Mouse (Mus musculus): ENCODE results near the gene Psmc6.
A peak's percentile ranks its signal among the peaks of the same experiment; 100 is the strongest.

Gene Psmc6

GRCm38 (mm10) chr14:45350931-45351859 lies 21.6 kb downstream of the Psmc6 start, which contains the start of gene Styx:
TSS of gene Styx (plus strand) at chr14:45351093.
- DNase-seq: peak; percentile 96 to 98

- peak; percentile 35 to 65 for DNase-seq
Observed at GRCm38 (mm10) chr14:45364211-45365195, 34.9 kb downstream of the Psmc6 start.

GRCm38 (mm10) chr14:45365196-45365587 lies 35.6 kb downstream of the Psmc6 start:
- DNase-seq: no peak

GRCm38 (mm10) chr14:45378771-45379170 lies 49.2 kb downstream of the Psmc6 start:
- peak; percentile 62 to 65 for DNase-seq

- no peak for DNase-seq
Observed at GRCm38 (mm10) chr14:45380756-45381155, 51.2 kb downstream of the Psmc6 start.

GRCm38 (mm10) chr14:45382912-45383311 lies 53.3 kb downstream of the Psmc6 start:
- DNase-seq: peak in 1 of 2 experiments; percentile 31

- no peak for DNase-seq
Observed at GRCm38 (mm10) chr14:45385596-45385995, 56.0 kb downstream of the Psmc6 start.

GRCm38 (mm10) chr14:45387480-45387879 lies 57.9 kb downstream of the Psmc6 start:
- DNase-seq: peak in 1 of 2 experiments; percentile 86

GRCm38 (mm10) chr14:45388345-45389181 lies 59.0 kb downstream of the Psmc6 start:
- peak; percentile 95 to 98 for DNase-seq

- peak in 1 of 2 experiments; percentile 18 for DNase-seq
Observed at GRCm38 (mm10) chr14:45389194-45389593, 59.6 kb downstream of the Psmc6 start.

All from kidney, postnatal 36 days (tissue).